Mouse (Mus musculus): Measurements from ENCODE around the gene Gm49450. TPM values are rescaled to one million over a fixed set of nuclear protein-coding genes. Genes with fewer than 3 reads are reported as not detected.

Gm49450 gene
- total and polyA plus RNA-seq, 2 experiments from 2014 or later: 1,797 TPM; not detected in 1

DNA sequence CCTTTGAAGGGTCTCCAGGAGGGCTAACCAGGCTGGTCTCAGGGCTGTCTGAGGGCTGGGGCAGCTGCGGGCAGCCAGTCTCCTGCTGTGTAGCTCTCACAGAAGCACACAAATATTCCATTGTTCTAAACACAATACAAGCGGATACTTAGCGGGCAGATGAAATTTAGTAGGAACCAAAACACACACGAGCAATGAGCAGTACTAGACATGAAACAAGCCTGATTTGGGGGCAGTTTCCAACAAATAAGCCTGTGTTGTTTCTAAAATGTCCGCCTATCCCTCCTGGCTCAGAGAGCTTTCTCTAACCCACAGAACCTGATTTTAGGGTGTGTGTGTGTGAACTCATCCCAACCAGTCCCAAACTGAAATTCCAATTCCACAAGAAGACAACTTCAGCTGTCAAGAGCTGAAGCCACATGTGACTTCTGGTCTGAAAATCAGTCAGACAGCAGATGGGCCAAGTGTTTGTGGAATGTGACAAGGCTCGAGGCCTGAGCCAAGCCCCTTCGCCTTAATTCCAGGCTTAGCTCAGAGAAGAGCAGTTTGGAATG lies 33.8 kb upstream of the Gm49450 start:
- H3K4me1 ChIP-seq (ENCODE audit: insufficient read depth, low read length): peaks cover 37% of the 10 kb centered on the region
- H3K9me3 ChIP-seq (ENCODE audit: low read length): no peaks in the 10 kb centered on the region
- no peaks in the 10 kb centered on the region for H3K27me3 ChIP-seq (ENCODE audit: insufficient read depth, low read length)
- peak; percentile 81 for DNase-seq (ENCODE audit: low spot score)
- H3K4me3 ChIP-seq (ENCODE audit: low read depth, low read length): peak overlapping the region; percentile 38; the same call in 1 of the 2 replicates
- no peak for TF ChIP-seq CTCF (IDR thresholded peaks at IDR 0.05)
- no peak for ATAC-seq (ENCODE audit: low FRiP score)
- no peaks in the 10 kb centered on the region for H3K36me3 ChIP-seq (ENCODE audit: insufficient read depth, low read length)
- H3K4me2 ChIP-seq (ENCODE audit: low read depth, low read length, poor library complexity, severe bottlenecking): peak overlapping the region; percentile 66
- WGBS: 6% methylated on average over 7 of the region's 7 CpGs
- peak overlapping the region; percentile 64 for H3K9ac ChIP-seq (replicated peaks; ENCODE audit: low read length, poor library complexity, severe bottlenecking)
- H3K27ac ChIP-seq (ENCODE audit: low read depth, low read length): peak overlapping the region; percentile 97

GRCm38 (mm10) chr15:98985982-98986715 lies 32.8 kb upstream of the Gm49450 start:
- Histone ChIP-seq H3K36me3 (ENCODE audit: insufficient read depth, low read length) (no peaks in the 10 kb centered on the region), H3K27ac (ENCODE audit: low read depth, low read length) (peak overlapping the region; percentile 97), H3K9ac (replicated peaks; ENCODE audit: low read length, poor library complexity, severe bottlenecking) (peak overlapping the region; percentile 64), H3K4me2 (ENCODE audit: low read depth, low read length, poor library complexity, severe bottlenecking) (peak overlapping the region; percentile 66), H3K4me1 (ENCODE audit: insufficient read depth, low read length) (peaks cover 31% of the 10 kb centered on the region), H3K9me3 (ENCODE audit: low read length) (no peaks in the 10 kb centered on the region), H3K4me3 (ENCODE audit: low read depth, low read length) (peak overlapping the region; percentile 38), H3K27me3 (ENCODE audit: insufficient read depth, low read length) (no peaks in the 10 kb centered on the region)
- ATAC-seq (ENCODE audit: low FRiP score) (no peak), DNase-seq (ENCODE audit: low spot score) (no peak)
- WGBS: 4% methylated on average over 12 of the region's 12 CpGs
- TF ChIP-seq CTCF (IDR thresholded peaks at IDR 0.05): peak; percentile 25; the same call in 1 of the 2 replicates

- peaks cover 27% of the 10 kb centered on the region for H3K4me1 ChIP-seq (ENCODE audit: insufficient read depth, low read length)
- ATAC-seq (ENCODE audit: low FRiP score) (peak; percentile 60), DNase-seq (ENCODE audit: low spot score) (peak; percentile 88)
- H3K9ac ChIP-seq (replicated peaks; ENCODE audit: low read length, poor library complexity, severe bottlenecking): peak overlapping the region; percentile 64
- no peaks in the 10 kb centered on the region for H3K9me3 ChIP-seq (ENCODE audit: low read length)
- H3K4me2 ChIP-seq (ENCODE audit: low read depth, low read length, poor library complexity, severe bottlenecking): peak overlapping the region; percentile 66
- no peaks in the 10 kb centered on the region for H3K36me3 ChIP-seq (ENCODE audit: insufficient read depth, low read length)
- peak overlapping the region; percentile 97 for H3K27ac ChIP-seq (ENCODE audit: low read depth, low read length)
- under 1% methylated on average over 29 of the region's 29 CpGs for WGBS
- peak overlapping the region; percentile 38 for H3K4me3 ChIP-seq (ENCODE audit: low read depth, low read length)
- H3K27me3 ChIP-seq (ENCODE audit: insufficient read depth, low read length): no peaks in the 10 kb centered on the region
- no peak for TF ChIP-seq CTCF (IDR thresholded peaks at IDR 0.05)
Observed at GRCm38 (mm10) chr15:98985240-98985981, 32.1 kb upstream of the Gm49450 start.

DNA sequence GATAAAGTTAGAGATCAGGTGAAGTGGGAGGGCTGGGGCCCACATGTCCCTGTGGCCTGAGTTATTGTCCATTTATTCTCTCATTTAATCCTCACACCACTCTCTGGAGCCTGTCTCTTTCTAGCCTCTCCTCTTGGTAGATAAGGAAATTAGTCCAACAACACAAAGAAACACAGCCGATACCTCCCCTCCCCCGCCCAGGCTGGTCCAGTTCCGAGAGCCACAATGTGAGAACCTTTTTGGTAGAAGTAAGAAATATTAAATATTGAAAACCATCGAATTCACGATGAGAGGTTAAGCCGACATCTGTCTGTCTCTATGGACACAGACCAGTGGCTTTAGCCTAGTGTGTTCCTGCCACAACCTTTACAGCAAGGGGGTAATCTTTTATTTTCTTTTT lies 31.3 kb upstream of the Gm49450 start:
- peak overlapping the region; percentile 64 for H3K9ac ChIP-seq (replicated peaks; ENCODE audit: low read length, poor library complexity, severe bottlenecking)
- no peaks in the 10 kb centered on the region for H3K27me3 ChIP-seq (ENCODE audit: insufficient read depth, low read length)
- WGBS: 4% methylated on average over 6 of the region's 6 CpGs
- no peaks in the 10 kb centered on the region for H3K36me3 ChIP-seq (ENCODE audit: insufficient read depth, low read length)
- H3K9me3 ChIP-seq (ENCODE audit: low read length): no peaks in the 10 kb centered on the region
- peak overlapping the region; percentile 97 for H3K27ac ChIP-seq (ENCODE audit: low read depth, low read length)
- ATAC-seq (ENCODE audit: low FRiP score): no peak
- peak overlapping the region; percentile 66 for H3K4me2 ChIP-seq (ENCODE audit: low read depth, low read length, poor library complexity, severe bottlenecking)
- H3K4me3 ChIP-seq (ENCODE audit: low read depth, low read length): peak overlapping the region; percentile 38
- no peak for TF ChIP-seq CTCF (IDR thresholded peaks at IDR 0.05)
- H3K4me1 ChIP-seq (ENCODE audit: insufficient read depth, low read length): peaks cover 26% of the 10 kb centered on the region
- DNase-seq (ENCODE audit: low spot score): no peak

DNA sequence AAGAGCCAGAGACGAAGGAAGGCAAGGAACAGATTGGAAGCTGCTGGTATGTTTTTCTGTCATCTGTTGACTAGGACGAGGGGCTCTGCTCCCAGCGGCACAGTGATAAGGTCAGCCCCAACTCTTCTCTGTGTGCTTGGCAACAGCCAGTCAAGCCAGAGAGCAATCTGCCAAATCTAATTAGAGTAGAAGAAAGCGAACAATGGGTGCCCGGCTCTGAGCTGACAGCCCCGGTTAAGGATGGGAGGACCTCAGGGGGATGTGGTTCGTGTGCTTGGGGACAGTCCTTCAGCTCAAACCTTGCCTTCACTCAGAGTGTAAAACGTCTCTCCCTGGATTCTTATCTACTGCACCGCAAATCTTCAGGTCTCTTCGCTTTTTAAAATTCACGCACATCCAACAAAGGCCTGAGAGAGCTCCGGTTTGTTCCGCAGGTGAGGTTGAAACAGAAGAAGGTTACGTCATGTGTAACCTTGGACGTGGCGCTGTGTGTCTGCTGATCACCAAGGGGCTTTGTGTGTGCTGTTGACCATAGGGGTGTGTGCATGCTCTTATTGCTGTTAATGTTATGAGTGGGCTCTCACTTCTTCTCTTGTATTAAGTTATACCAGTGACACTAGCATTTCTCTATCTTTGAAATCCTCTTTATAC lies 30.2 kb upstream of the Gm49450 start:
- no peaks in the 10 kb centered on the region for H3K36me3 ChIP-seq (ENCODE audit: insufficient read depth, low read length)
- no peaks in the 10 kb centered on the region for H3K27me3 ChIP-seq (ENCODE audit: insufficient read depth, low read length)
- H3K4me3 ChIP-seq (ENCODE audit: low read depth, low read length): peak overlapping the region; percentile 38
- WGBS: 8% methylated on average over 16 of the region's 16 CpGs
- peaks cover 24% of the 10 kb centered on the region for H3K4me1 ChIP-seq (ENCODE audit: insufficient read depth, low read length)
- no peaks in the 10 kb centered on the region for H3K9me3 ChIP-seq (ENCODE audit: low read length)
- ATAC-seq (ENCODE audit: low FRiP score) (peak; percentile 65; the same call in 1 of the 2 replicates), DNase-seq (ENCODE audit: low spot score) (peak; percentile 94)
- peak overlapping the region; percentile 64 for H3K9ac ChIP-seq (replicated peaks; ENCODE audit: low read length, poor library complexity, severe bottlenecking)
- peak overlapping the region; percentile 97 for H3K27ac ChIP-seq (ENCODE audit: low read depth, low read length)
- peak overlapping the region; percentile 66 for H3K4me2 ChIP-seq (ENCODE audit: low read depth, low read length, poor library complexity, severe bottlenecking)
- TF ChIP-seq CTCF (IDR thresholded peaks at IDR 0.05): no peak
